Mouse (Mus musculus): Measurements from ENCODE around the gene Olfr1377. TPM values are rescaled to one million over a fixed set of nuclear protein-coding genes. Genes with fewer than 3 reads are reported as not detected.
A peak's percentile ranks its signal among the peaks of the same experiment; 100 is the strongest.
"Not testable (repeated sequence)": the region's sequence is repeated elsewhere in the genome, so short reads cannot be mapped to it uniquely, and the experiment has no call there.

Gene Olfr1377
- polyA plus RNA-seq, 1 experiment from 2014 or later = not detected

- WGBS = 37% methylated on average over 1 of the region's 1 CpGs
- Histone ChIP-seq H3K27ac (ENCODE audit: low read length) (no peak within 1 kb of the TSS), H3K4me3 (ENCODE audit: low read depth, low read length) (no peak within 1 kb of the TSS), H3K36me3 (ENCODE audit: insufficient read depth, low read length) (no peaks in the 10 kb centered on the region), H3K9me3 (ENCODE audit: low read length) (no peaks in the 10 kb centered on the region), H3K27me3 (replicated peaks; ENCODE audit: insufficient read depth, low read length) (no peaks in the 10 kb centered on the region), H3K4me1 (ENCODE audit: insufficient read depth, low read depth, low read length) (no peaks in the 10 kb centered on the region), H3K4me2 (replicated peaks; ENCODE audit: low read depth, low read length) (no peak within 1 kb of the TSS), H3K9ac (replicated peaks; ENCODE audit: low read depth) (no peak within 1 kb of the TSS)
- DNase-seq (ENCODE audit: low spot score) (no peak), ATAC-seq (no peak)
- TF ChIP-seq CTCF (IDR thresholded peaks at IDR 0.05) (no peak), EP300 (IDR thresholded peaks at IDR 0.05) (no peak)
These were observed 32.2 kb downstream of the Olfr1377 start, which contains the start of gene Olfr54 for GRCm38 (mm10) chr11:51013936-51014335. TSS of gene Olfr54 (plus strand) at chr11:51014236.

GRCm38 (mm10) chr11:51016341-51016740 lies 34.6 kb downstream of the Olfr1377 start:
- Histone ChIP-seq H3K4me1 (ENCODE audit: insufficient read depth, low read depth, low read length) (no peaks in the 10 kb centered on the region), H3K9me3 (ENCODE audit: low read length) (no peaks in the 10 kb centered on the region), H3K27ac (ENCODE audit: low read length) (no peak overlapping the region), H3K36me3 (ENCODE audit: insufficient read depth, low read length) (no peaks in the 10 kb centered on the region), H3K4me3 (ENCODE audit: low read depth, low read length) (no peak overlapping the region), H3K9ac (replicated peaks; ENCODE audit: low read depth) (no peak overlapping the region), H3K27me3 (replicated peaks; ENCODE audit: insufficient read depth, low read length) (no peaks in the 10 kb centered on the region), H3K4me2 (replicated peaks; ENCODE audit: low read depth, low read length) (no peak overlapping the region)
- TF ChIP-seq EP300 (IDR thresholded peaks at IDR 0.05) = no peak
- no peak for TF ChIP-seq CTCF (IDR thresholded peaks at IDR 0.05)
- 52% methylated on average over 2 of the region's 2 CpGs for WGBS
- no peak for ATAC-seq
- no peak for DNase-seq (ENCODE audit: low spot score)

- 90% methylated on average over 10 of the region's 11 CpGs for WGBS
- H3K4me1 ChIP-seq (ENCODE audit: insufficient read depth, low read depth, low read length); H3K4me2 ChIP-seq (replicated peaks; ENCODE audit: low read depth, low read length): not testable (repeated sequence)
These were observed 45.0 kb downstream of the Olfr1377 start for GRCm38 (mm10) chr11:51026811-51027210.

GRCm38 (mm10) chr11:51029381-51029780 lies 47.6 kb downstream of the Olfr1377 start:
- H3K36me3 ChIP-seq (ENCODE audit: insufficient read depth, low read length); DNase-seq (ENCODE audit: low spot score); H3K27ac ChIP-seq (ENCODE audit: low read length); H3K27me3 ChIP-seq (replicated peaks; ENCODE audit: insufficient read depth, low read length); H3K4me3 ChIP-seq (ENCODE audit: low read depth, low read length); ATAC-seq; H3K4me2 ChIP-seq (replicated peaks; ENCODE audit: low read depth, low read length); H3K4me1 ChIP-seq (ENCODE audit: insufficient read depth, low read depth, low read length); H3K9ac ChIP-seq (replicated peaks; ENCODE audit: low read depth); H3K9me3 ChIP-seq (ENCODE audit: low read length): not testable (repeated sequence)
- 72% methylated on average over 8 of the region's 8 CpGs for WGBS

More at GRCm38 (mm10) chr11:51026811-51027210, 45.0 kb downstream of the Olfr1377 start:
- not testable (repeated sequence) for DNase-seq (ENCODE audit: low spot score); H3K27me3 ChIP-seq (replicated peaks; ENCODE audit: insufficient read depth, low read length); H3K27ac ChIP-seq (ENCODE audit: low read length); ATAC-seq; H3K36me3 ChIP-seq (ENCODE audit: insufficient read depth, low read length); H3K9me3 ChIP-seq (ENCODE audit: low read length); H3K4me3 ChIP-seq (ENCODE audit: low read depth, low read length); H3K9ac ChIP-seq (replicated peaks; ENCODE audit: low read depth)

- no peak for TF ChIP-seq CTCF (IDR thresholded peaks at IDR 0.05)
- no peak for TF ChIP-seq EP300 (IDR thresholded peaks at IDR 0.05)
- no peaks in the 10 kb centered on the region for H3K27me3 ChIP-seq (replicated peaks; ENCODE audit: insufficient read depth, low read length)
- 71% methylated on average over 2 of the region's 2 CpGs for WGBS
- no peak overlapping the region for H3K27ac ChIP-seq (ENCODE audit: low read length)
- ATAC-seq (no peak), DNase-seq (ENCODE audit: low spot score) (no peak)
- H3K9me3 ChIP-seq (ENCODE audit: low read length) = no peaks in the 10 kb centered on the region
- no peaks in the 10 kb centered on the region for H3K4me1 ChIP-seq (ENCODE audit: insufficient read depth, low read depth, low read length)
- H3K9ac ChIP-seq (replicated peaks; ENCODE audit: low read depth) = no peak overlapping the region
- H3K36me3 ChIP-seq (ENCODE audit: insufficient read depth, low read length) = no peaks in the 10 kb centered on the region
- H3K4me2 ChIP-seq (replicated peaks; ENCODE audit: low read depth, low read length) = no peak overlapping the region
- no peak overlapping the region for H3K4me3 ChIP-seq (ENCODE audit: low read depth, low read length)
These were observed 48.5 kb downstream of the Olfr1377 start for GRCm38 (mm10) chr11:51030225-51030624.

GRCm38 (mm10) chr11:51032851-51033250 lies 51.1 kb downstream of the Olfr1377 start:
- TF ChIP-seq EP300 (IDR thresholded peaks at IDR 0.05) = no peak
- TF ChIP-seq CTCF (IDR thresholded peaks at IDR 0.05) = peak; percentile 87
- no peak overlapping the region for H3K4me2 ChIP-seq (replicated peaks; ENCODE audit: low read depth, low read length)
- WGBS = 20% methylated on average over 1 of the region's 1 CpGs
- H3K4me1 ChIP-seq (ENCODE audit: insufficient read depth, low read depth, low read length) = no peaks in the 10 kb centered on the region
- no peak overlapping the region for H3K27ac ChIP-seq (ENCODE audit: low read length)
- peak; percentile 30 for DNase-seq (ENCODE audit: low spot score)
- ATAC-seq = no peak
- no peak overlapping the region for H3K9ac ChIP-seq (replicated peaks; ENCODE audit: low read depth)
- no peaks in the 10 kb centered on the region for H3K9me3 ChIP-seq (ENCODE audit: low read length)
- H3K27me3 ChIP-seq (replicated peaks; ENCODE audit: insufficient read depth, low read length) = no peaks in the 10 kb centered on the region
- no peak overlapping the region for H3K4me3 ChIP-seq (ENCODE audit: low read depth, low read length)
- no peaks in the 10 kb centered on the region for H3K36me3 ChIP-seq (ENCODE audit: insufficient read depth, low read length)

GRCm38 (mm10) chr11:51034141-51034540 lies 52.4 kb downstream of the Olfr1377 start:
- H3K4me2 ChIP-seq (replicated peaks; ENCODE audit: low read depth, low read length); H3K27me3 ChIP-seq (replicated peaks; ENCODE audit: insufficient read depth, low read length); DNase-seq (ENCODE audit: low spot score); H3K4me1 ChIP-seq (ENCODE audit: insufficient read depth, low read depth, low read length); H3K36me3 ChIP-seq (ENCODE audit: insufficient read depth, low read length); H3K4me3 ChIP-seq (ENCODE audit: low read depth, low read length); H3K9me3 ChIP-seq (ENCODE audit: low read length); H3K27ac ChIP-seq (ENCODE audit: low read length); ATAC-seq; H3K9ac ChIP-seq (replicated peaks; ENCODE audit: low read depth): not testable (repeated sequence)

Data from lung, postnatal 0 days (tissue).